Mouse (Mus musculus) midbrain, postnatal 0 days (tissue): Measurements from ENCODE around the gene 4930595D18Rik. TPM values are rescaled to one million over a fixed set of nuclear protein-coding genes. Genes with fewer than 3 reads are reported as not detected.

Experiments used
- ATAC-seq: fragments of 200-750 bp; cut with Nextera tagmentation; 2 replicates; pipeline ENCODE4 v1.8.0; 2017; ENCODE audit warnings: moderate number of reproducible peaks, mild to moderate bottlenecking, moderate TSS enrichment, moderate library complexity; ENCODE audit not compliant: low FRiP score
- DNase-seq: peaks from one replicate; pipeline ENCODE4 v3.0.0-alpha.2; 2015; ENCODE audit warnings: low spot score
- H3K27ac ChIP-seq: fragments of 300-500 bp; sonication (generic); 2 replicates; pipeline ENCODE4 v1.5.1; 2014; ENCODE audit warnings: low read depth, mild to moderate bottlenecking, low read length, mixed read lengths
- H3K27me3 ChIP-seq: fragments of 300-500 bp; sonication (generic); 2 replicates; pipeline ENCODE4 v1.6.1; 2014; ENCODE audit warnings: low read length, control low read depth, mixed read lengths; ENCODE audit not compliant: insufficient read depth
- H3K36me3 ChIP-seq: fragments of 300-500 bp; sonication (generic); 2 replicates; pipeline ENCODE4 v1.6.1; 2014; ENCODE audit warnings: low read length, control low read depth, mixed read lengths; ENCODE audit not compliant: insufficient read depth
- H3K4me1 ChIP-seq: fragments of 300-500 bp; sonication (generic); 2 replicates; pipeline ENCODE4 v1.6.1; 2014; ENCODE audit warnings: mild to moderate bottlenecking, control low read depth, antibody characterized with exemption, low read length, mixed read lengths; ENCODE audit not compliant: insufficient read depth
- H3K4me2 ChIP-seq: fragments of 300-500 bp; sonication (generic); 2 replicates; pipeline ENCODE4 v1.6.1; 2014; ENCODE audit warnings: low read depth, mild to moderate bottlenecking, low read length, mixed read lengths; ENCODE audit not compliant: poor library complexity, severe bottlenecking
- H3K4me3 ChIP-seq: fragments of 300-500 bp; sonication (generic); 2 replicates; pipeline ENCODE4 v1.5.1; 2014; ENCODE audit warnings: low read depth, mild to moderate bottlenecking, low read length, moderate library complexity
- H3K9ac ChIP-seq: fragments of 300-500 bp; sonication (generic); replicated peaks from 2 replicates; pipeline ENCODE4 v1.6.1; 2014; ENCODE audit warnings: mild to moderate bottlenecking, low read length, moderate library complexity, mixed read lengths; ENCODE audit not compliant: poor library complexity, severe bottlenecking
- H3K9me3 ChIP-seq: fragments of 300-500 bp; sonication (generic); 2 replicates; pipeline ENCODE4 v1.6.1; 2016; ENCODE audit warnings: low read length, control low read depth
- CTCF ChIP-seq: IDR thresholded peaks from 2 replicates; pipeline ENCODE4 v1.5.1; 2016; ENCODE audit warnings: antibody characterized with exemption, mild to moderate bottlenecking
- WGBS: fragments of 180-500 bp; shearing (Covaris S2); extraction: QIAGEN DNeasy Blood & Tissue Kit; methylation state at CpG from one replicate; pipeline ENCODE4 v1.1.7; 2014; 5-methylcytosine and 5-hydroxymethylcytosine counted together
- polyA plus RNA-seq: library from polyadenylated mRNA; unstranded; fragments of >200 nt; fragmentation: Nextera tagmentation; extraction: Ambion mirVana; gene quantifications from 2 replicates; pipeline ENCODE4 v1.2.1, GENCODE M21; 2015
- total RNA-seq: library from RNA; depleted of rRNA; stranded (reverse); fragments of >200 nt; gene quantifications from 2 replicates; pipeline ENCODE4 v1.2.3, GENCODE M21; 2014

4930595D18Rik gene
- total and polyA plus RNA-seq, 2 experiments from 2014 or later = 0.20 TPM; not detected in 1

- ATAC-seq (no peak), DNase-seq (no peak)
- Histone ChIP-seq H3K9ac (no peak overlapping the region), H3K27ac (no peak overlapping the region), H3K4me2 (no peak overlapping the region), H3K9me3 (no peaks in the 10 kb centered on the region), H3K4me3 (no peak overlapping the region), H3K4me1 (no peaks in the 10 kb centered on the region), H3K36me3 (no peaks in the 10 kb centered on the region), H3K27me3 (no peaks in the 10 kb centered on the region)
- 98% methylated on average over 6 of the region's 6 CpGs for WGBS
- TF ChIP-seq CTCF = no peak
Observed at GRCm38 (mm10) chr12:111182378-111182777, 1.9 kb downstream of the 4930595D18Rik start.

GRCm38 (mm10) chr12:111181848-111182247, 2.4 kb downstream of the 4930595D18Rik start:
- Histone ChIP-seq H3K4me1 (no peaks in the 10 kb centered on the region), H3K9ac (no peak overlapping the region), H3K9me3 (no peaks in the 10 kb centered on the region), H3K4me2 (no peak overlapping the region), H3K4me3 (no peak overlapping the region), H3K27ac (no peak overlapping the region), H3K27me3 (no peaks in the 10 kb centered on the region), H3K36me3 (no peaks in the 10 kb centered on the region)
- WGBS = 84% methylated on average over 5 of the region's 5 CpGs
- no peak for DNase-seq
- TF ChIP-seq CTCF = no peak
- ATAC-seq = no peak

- Histone ChIP-seq H3K9me3 (no peaks in the 10 kb centered on the region), H3K36me3 (peaks cover 5% of the 10 kb centered on the region; the same call in 1 of the 2 replicates), H3K9ac (no peak overlapping the region), H3K4me1 (no peaks in the 10 kb centered on the region), H3K4me3 (no peak overlapping the region), H3K27me3 (no peaks in the 10 kb centered on the region), H3K27ac (no peak overlapping the region), H3K4me2 (no peak overlapping the region)
- no peak for TF ChIP-seq CTCF
- WGBS = 79% methylated on average over 4 of the region's 4 CpGs
- ATAC-seq (no peak), DNase-seq (no peak)
Observed at GRCm38 (mm10) chr12:111178772-111179171, 5.5 kb downstream of the 4930595D18Rik start.

- Histone ChIP-seq H3K4me2 (peak overlapping the region; percentile 40), H3K27ac (no peak overlapping the region), H3K27me3 (no peaks in the 10 kb centered on the region), H3K4me3 (no peak overlapping the region), H3K9me3 (no peaks in the 10 kb centered on the region), H3K4me1 (peaks cover 15% of the 10 kb centered on the region), H3K9ac (no peak overlapping the region), H3K36me3 (peaks cover under 1% of the 10 kb centered on the region; the same call in 1 of the 2 replicates)
- no peak for ATAC-seq
- DNase-seq = peak; percentile 54
- WGBS = 61% methylated on average over 4 of the region's 4 CpGs
- TF ChIP-seq CTCF = 0 out of 2 replicates have a peak, but pooled peaks have one; percentile 2
Observed at GRCm38 (mm10) chr12:111168891-111169290, 15.4 kb downstream of the 4930595D18Rik start.

GRCm38 (mm10) chr12:111166681-111167289, 17.5 kb downstream of the 4930595D18Rik start:
- H3K9me3 ChIP-seq = no peaks in the 10 kb centered on the region
- H3K4me1 ChIP-seq = peaks cover 23% of the 10 kb centered on the region
- H3K36me3 ChIP-seq = no peaks in the 10 kb centered on the region
- no peaks in the 10 kb centered on the region for H3K27me3 ChIP-seq
- DNase-seq (peak; percentile 26), ATAC-seq (no peak)
- peak overlapping the region; percentile 77 for H3K9ac ChIP-seq
- TF ChIP-seq CTCF = no peak
- WGBS = under 1% methylated on average over 39 of the region's 48 CpGs
- H3K4me3 ChIP-seq = peak overlapping the region; percentile 84
- H3K4me2 ChIP-seq = peak overlapping the region; percentile 85
- H3K27ac ChIP-seq = peak overlapping the region; percentile 84

GRCm38 (mm10) chr12:111165831-111166591, 18.3 kb downstream of the 4930595D18Rik start, which contains the start of gene Traf3:
Gene Traf3, plus strand, starts transcription at chr12:111166370.
- peaks cover 23% of the 10 kb centered on the region for H3K4me1 ChIP-seq
- H3K27ac ChIP-seq = peak within 1 kb of the TSS; percentile 84
- no peak for TF ChIP-seq CTCF
- ATAC-seq = peak; percentile 2; the same call in 1 of the 2 replicates
- 13% methylated on average over 23 of the region's 105 CpGs for WGBS
- DNase-seq = peak; percentile 89
- peak within 1 kb of the TSS; percentile 77 for H3K9ac ChIP-seq
- H3K4me3 ChIP-seq = peak within 1 kb of the TSS; percentile 84
- H3K27me3 ChIP-seq = no peaks in the 10 kb centered on the region
- H3K36me3 ChIP-seq = no peaks in the 10 kb centered on the region
- H3K4me2 ChIP-seq = peak within 1 kb of the TSS; percentile 85
- H3K9me3 ChIP-seq = no peaks in the 10 kb centered on the region
